Mouse (Mus musculus) lung, adult 2 months (tissue): ENCODE results near the gene AI597479.

Experiments
- CTCF ChIP-seq: fragments of 200-500 bp; IDR thresholded peaks from 2 replicates; pipeline ENCODE4 v1.5.1; 2011; ENCODE audit warnings: mild to moderate bottlenecking, low read length, control low read depth; ENCODE audit not compliant: insufficient read depth
- POLR2A ChIP-seq: fragments of 200-500 bp; IDR thresholded peaks from 2 replicates; pipeline ENCODE4 v1.6.1; 2011; ENCODE audit warnings: low read depth, mild to moderate bottlenecking, control low read depth, low read length, borderline replicate concordance; ENCODE audit errors: extremely low read depth

DNA sequence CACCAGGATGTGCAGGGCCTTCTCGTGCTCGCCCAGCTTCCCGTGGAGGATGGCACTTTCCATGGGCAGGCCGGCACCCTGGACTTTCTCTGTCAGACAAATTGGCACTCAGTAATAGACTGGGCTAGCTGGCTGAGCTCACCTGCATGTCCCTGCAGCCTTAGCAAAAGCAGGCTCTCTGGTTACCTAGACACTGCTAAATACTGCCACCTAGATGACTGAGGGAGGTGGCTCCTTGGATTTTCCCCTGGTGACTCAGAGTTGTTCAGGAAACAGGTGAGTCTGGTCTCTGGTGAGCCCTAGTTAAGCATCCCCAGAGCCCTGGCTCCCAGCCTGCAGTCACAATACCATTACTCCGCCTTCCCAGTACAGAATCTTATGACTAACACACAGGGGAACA lies 46.6 kb upstream of the AI597479 start:
- TF ChIP-seq CTCF (no peak), POLR2A (no peak)
